Mouse (Mus musculus): ENCODE data around the gene Mapk12. TPM values are rescaled to one million over a fixed set of nuclear protein-coding genes. Genes with fewer than 3 reads are reported as not detected.

Mapk12 gene
- total RNA-seq, 1 experiment from 2014 or later = not detected

DNA sequence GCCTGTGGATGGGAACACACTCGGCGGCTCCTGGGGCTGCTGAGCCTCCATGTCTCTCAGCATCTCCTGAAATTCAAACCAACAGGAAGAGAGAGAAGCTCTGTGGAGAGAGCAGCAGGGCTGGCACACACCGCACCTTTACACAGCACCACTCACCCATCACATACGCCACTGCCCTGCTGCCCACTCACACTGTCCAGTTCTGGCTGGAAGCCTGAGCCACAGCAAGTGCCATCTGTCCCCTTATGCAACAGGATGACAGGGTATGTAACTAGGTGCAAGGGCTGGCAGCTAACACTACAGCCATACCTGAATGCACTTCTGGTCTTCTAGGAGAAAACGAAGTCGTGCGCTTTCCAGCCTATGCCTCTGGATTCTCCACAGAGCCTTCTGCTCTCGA lies 36.1 kb downstream of the Mapk12 start:
- ATAC-seq (replicated peaks; ENCODE audit: low read depth, poor library complexity, severe bottlenecking) = no peak

DNA sequence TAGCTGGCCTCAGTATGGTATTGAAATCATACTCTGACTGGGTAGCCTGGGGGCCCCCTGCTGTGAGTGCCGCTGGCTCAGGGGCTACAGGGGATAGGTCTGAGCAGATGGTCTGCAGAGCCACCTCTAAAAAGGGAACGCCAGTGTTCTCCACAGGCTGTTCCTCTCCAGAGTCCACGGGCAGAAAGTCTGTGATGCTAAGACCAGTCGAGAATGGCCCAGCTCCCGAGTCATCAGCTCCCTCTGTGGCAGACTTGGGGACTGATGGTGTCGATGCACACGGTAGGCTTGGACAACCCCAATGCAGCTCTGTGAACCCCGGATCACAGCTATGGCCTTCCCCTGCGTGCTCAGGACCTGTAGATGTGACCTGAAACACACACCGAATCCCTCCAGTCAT lies 36.6 kb downstream of the Mapk12 start:
- no peak for ATAC-seq (replicated peaks; ENCODE audit: low read depth, poor library complexity, severe bottlenecking)

DNA sequence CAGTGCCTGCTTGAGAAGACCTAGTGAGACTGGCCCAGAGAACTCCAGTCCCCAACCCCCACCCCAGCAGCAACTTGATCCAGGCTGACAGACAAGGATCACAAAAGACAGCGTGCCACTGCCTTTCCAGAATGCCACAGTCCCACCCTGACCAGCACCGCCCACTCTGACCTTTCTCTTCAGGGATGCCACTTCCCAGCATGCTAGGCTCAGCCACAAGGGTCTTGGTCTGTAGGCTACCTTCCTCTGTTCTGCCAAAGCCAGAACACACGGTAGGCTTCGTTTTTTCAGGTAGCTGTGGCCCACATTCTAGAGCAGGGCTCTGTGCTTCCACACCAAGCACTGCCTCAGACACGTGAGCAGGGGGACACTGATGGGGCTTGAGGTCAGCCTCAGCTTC lies 37.9 kb downstream of the Mapk12 start:
- ATAC-seq (replicated peaks; ENCODE audit: low read depth, poor library complexity, severe bottlenecking) = no peak

DNA sequence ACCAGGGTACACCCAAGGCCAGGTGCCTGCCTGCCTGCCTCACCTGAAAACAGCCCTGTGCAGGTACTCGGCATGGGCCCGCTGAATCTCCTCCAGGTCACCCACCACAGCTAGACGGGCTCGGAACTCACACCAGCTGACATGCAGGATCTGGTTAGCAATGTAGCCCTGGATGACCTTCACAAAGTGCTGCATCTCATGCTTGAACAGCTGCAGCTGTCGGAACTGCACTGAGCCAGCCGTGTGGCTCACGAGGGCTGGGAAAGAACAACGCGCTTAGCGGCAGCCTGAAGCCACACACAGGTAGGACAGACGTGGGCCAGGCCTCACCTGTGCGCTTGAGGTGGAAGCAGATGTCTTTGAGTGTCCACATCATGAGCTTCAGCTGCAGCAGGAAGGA lies 39.7 kb downstream of the Mapk12 start:
- no peak for ATAC-seq (replicated peaks; ENCODE audit: low read depth, poor library complexity, severe bottlenecking)

DNA sequence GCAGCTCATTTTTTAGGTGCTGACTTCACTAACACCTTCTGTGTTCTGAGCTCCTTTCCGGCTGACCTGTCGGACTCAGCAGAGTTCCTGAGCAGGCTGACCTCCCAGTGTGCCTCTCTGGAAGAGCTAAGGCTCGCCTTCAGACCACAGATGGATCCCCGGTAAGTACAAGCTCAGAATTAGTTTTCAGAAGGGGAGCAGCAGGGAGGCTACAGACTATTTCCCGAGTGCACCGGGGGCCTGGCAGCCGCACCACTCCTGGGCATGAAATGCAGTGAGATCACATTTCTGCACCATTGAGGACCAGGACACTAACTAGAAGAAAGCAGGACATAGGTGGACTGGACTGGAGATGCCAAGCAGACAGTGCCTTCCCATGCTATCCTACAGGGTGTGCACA lies 41.9 kb downstream of the Mapk12 start:
- no peak for ATAC-seq (replicated peaks; ENCODE audit: low read depth, poor library complexity, severe bottlenecking)

DNA sequence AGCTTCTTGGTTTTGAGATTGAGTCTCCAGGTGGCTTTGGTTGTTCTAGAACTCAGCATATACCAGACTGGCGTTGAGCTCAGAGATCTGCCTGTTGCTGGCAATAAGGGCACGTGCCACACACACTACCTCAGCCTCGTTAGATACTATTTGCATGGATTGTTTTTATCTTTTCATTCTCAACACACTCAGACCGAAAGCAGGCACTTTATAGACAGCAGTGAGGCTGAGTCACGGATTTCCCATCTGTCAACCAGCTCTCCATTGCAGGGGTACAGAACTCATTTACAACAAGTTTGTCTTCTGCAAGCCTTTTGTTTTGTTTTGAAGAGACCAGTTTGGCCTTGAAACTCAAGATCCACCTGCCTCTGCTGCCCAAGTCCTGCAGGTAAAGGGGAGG lies 43.1 kb downstream of the Mapk12 start:
- ATAC-seq (replicated peaks; ENCODE audit: low read depth, poor library complexity, severe bottlenecking) = no peak

DNA sequence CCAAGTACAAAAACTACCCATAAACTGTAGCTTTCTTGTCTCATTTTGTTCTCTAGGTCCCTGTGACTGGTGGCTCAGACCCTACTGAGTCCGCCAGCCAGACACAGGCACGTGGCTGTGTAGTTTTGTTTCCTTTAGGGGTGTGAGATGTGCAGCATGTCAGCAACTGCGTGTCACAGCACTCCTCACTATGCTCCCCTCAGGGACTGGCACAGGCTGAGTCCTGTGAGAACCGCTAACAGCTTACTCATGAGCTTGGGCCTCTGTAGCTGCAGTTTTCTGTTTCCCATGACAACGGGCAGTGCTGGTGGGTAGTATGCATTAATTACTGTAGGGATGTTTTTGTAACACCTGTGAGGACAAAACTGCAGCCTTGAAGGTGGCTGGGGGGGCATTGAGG lies 48.3 kb downstream of the Mapk12 start:
- no peak for ATAC-seq (replicated peaks; ENCODE audit: low read depth, poor library complexity, severe bottlenecking)

DNA sequence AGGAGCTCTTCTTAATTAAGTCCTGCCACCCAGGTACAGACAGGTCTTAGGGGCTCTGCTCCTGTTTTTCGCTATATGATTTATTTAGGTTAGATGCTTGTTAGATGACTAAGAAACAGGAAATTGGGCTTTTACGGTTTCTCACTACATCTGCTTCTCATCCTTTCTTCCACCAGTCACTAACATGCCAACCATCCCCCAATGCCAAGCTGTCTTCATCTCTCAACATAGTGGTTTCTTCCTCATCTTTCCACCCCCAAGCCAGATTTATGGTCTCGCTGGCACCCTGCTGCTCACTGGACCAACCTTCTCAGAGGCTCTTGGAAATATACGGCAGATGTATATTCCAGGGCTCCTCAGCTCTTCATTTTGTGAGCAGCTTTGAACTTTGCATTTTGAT lies 49.8 kb downstream of the Mapk12 start:
- ATAC-seq (replicated peaks; ENCODE audit: low read depth, poor library complexity, severe bottlenecking) = no peak

DNA sequence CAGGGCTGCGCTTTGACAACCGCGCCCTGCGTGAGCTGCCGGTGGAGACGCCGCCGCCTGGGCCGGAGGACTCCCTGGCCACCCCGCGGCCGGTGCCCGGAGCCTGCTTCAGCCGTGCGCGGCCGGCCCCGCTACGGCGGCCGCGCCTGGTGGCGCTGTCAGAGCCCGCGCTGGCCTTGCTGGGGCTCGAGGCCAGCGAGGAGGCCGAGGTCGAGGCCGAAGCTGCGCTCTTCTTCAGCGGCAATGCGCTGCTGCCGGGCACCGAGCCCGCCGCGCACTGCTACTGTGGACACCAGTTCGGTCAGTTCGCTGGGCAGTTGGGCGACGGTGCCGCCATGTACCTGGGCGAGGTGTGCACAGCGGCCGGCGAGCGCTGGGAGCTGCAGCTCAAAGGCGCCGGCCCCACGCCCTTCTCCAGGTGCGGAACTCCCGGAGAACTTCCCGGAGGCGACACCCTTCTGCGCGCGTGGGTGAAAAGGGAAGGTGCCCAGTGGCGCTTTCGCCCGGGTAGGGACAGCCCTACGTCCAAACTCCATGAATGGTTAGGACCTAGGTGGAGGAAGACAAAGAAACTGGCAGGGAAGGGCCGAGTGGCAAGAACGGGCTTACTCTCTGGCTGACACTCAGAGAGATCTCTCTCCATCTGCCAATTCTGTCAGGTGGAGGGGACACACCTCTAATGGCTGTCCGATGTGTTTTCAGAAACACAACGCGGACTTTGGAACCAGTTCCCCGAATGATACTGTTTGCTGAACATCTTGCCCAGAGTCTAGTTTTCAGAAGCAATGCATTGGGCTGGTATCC lies 51.1 kb downstream of the Mapk12 start:
- no peak for ATAC-seq (replicated peaks; ENCODE audit: low read depth, poor library complexity, severe bottlenecking)

DNA sequence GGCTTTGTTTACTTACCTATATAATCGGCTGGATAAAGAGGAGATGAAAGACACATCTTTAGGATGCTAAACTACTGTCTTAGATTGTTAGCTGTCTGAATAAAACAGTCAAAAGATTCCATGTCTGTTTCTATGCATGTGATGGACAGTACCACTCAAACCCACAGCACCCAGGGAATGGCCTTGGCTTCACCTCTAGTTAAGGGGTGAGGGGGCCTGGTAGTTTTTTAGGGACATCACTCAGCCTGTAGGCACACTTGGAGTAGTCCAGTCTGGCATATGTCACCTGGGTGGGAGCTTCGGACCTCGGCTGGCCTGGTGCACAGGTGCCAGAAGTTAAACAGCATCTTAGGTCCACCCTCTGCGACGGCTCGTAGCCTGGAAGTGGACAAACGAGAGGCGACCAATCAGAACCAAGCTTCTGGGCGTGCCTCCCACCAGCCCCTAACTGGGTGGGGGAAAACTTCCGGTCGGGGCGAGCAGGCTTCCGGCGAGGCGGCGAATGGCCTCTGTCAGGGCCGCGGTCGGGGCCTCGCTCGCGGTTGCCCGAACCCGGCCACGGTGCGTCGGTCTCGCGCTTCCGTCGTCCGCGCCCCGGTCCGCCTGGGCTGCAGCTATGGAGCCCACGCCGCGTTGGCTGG lies 51.8 kb downstream of the Mapk12 start, which contains the start of gene Selenoo:
Selenoo (plus strand) TSS at position 478 of the 641 bp plus-strand sequence.
- peak; percentile 95 for ATAC-seq (replicated peaks; ENCODE audit: low read depth, poor library complexity, severe bottlenecking)

DNA sequence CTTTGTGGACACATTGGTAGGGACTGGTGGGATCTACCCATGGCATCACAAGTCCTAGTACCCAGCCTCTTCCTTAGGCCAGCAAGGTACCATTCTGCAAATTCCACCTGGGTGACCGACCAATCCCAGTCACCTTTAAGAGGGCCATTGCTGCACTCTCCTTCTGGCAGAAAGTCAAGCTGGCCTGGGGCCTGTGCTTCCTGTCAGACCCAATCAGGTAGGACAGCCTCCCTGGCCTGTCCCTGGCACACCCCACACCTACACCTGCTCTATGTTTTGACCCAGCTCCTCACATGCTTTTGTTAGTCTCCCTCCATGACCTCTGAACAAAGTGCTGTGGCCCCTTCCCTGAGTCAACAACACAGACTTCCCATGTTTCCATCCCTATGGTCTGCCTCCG lies 55.7 kb downstream of the Mapk12 start:
- ATAC-seq (replicated peaks; ENCODE audit: low read depth, poor library complexity, severe bottlenecking) = no peak

DNA sequence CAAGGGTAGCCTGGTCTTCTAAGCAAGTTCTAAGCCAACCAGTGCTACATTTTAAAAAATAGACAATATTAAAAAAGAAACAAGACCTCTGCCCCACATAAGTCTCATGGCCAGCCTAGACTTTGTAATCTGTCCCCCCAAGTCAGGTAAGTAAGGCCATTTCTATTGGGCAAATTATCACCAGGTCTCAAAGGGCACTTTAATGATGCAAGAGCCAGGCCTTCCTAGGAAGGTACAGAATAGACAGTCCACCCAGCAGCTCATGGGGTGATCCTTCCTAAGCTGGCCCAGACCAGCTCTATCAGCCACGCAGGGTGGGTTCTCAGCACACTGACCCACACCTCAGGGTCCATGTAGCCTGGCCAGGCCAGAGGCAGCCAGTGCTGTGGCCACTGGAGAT lies 56.6 kb downstream of the Mapk12 start:
- ATAC-seq (replicated peaks; ENCODE audit: low read depth, poor library complexity, severe bottlenecking) = no peak

Other genes with a start within 250 kb of the Mapk12 start
- not detected in 2 replicates for gene Ttll8, start 186.3 kb downstream of the Mapk12 start, total RNA-seq (2017)
- gene Mlc1, start 161.7 kb downstream of the Mapk12 start, total RNA-seq (2017) = not detected in 2 replicates
- gene Mov10l1, start 157.8 kb downstream of the Mapk12 start, total RNA-seq (2017) = not detected in 2 replicates
- gene Panx2, start 81.0 kb downstream of the Mapk12 start, total RNA-seq (2017) = 0.37 TPM in 1 of 2 replicates, not detected in the other
- 16.5 and 20.5 TPM in 2 replicates for gene Trabd, start 65.6 kb downstream of the Mapk12 start, total RNA-seq (2017)
- gene Selenoo, start 51.6 kb downstream of the Mapk12 start, total RNA-seq (2017) = 11.2 and 14.2 TPM in 2 replicates
- 14.6 and 21.7 TPM in 2 replicates for gene Tubgcp6, start 17.6 kb downstream of the Mapk12 start, total RNA-seq (2017)
- gene Hdac10, start 12.0 kb downstream of the Mapk12 start, total RNA-seq (2017) = 15.7 and 18.0 TPM in 2 replicates
- gene Mapk11, start 8.9 kb upstream of the Mapk12 start, total RNA-seq (2017) = 0.50 and 0.73 TPM in 2 replicates
- 20.2 and 29.2 TPM in 2 replicates for gene Plxnb2, start 40.1 kb upstream of the Mapk12 start, total RNA-seq (2017)
- gene Dennd6b, start 55.8 kb upstream of the Mapk12 start, total RNA-seq (2017) = 1.6 and 2.3 TPM in 2 replicates
- gene Ppp6r2, start 70.8 kb upstream of the Mapk12 start, total RNA-seq (2017) = 15.6 and 22.7 TPM in 2 replicates
- gene Sbf1, start 174.6 kb upstream of the Mapk12 start, total RNA-seq (2017) = 43.3 and 53.7 TPM in 2 replicates
- not detected in 2 replicates for gene Adm2, start 182.0 kb upstream of the Mapk12 start, total RNA-seq (2017)
- gene Miox, start 193.7 kb upstream of the Mapk12 start, total RNA-seq (2017) = not detected in 2 replicates
- 13.9 and 14.4 TPM in 2 replicates for gene Lmf2, start 215.0 kb upstream of the Mapk12 start, total RNA-seq (2017)
- gene Ncaph2, start 215.0 kb upstream of the Mapk12 start, total RNA-seq (2017) = 81.4 and 106 TPM in 2 replicates
- gene Sco2, start 233.1 kb upstream of the Mapk12 start, total RNA-seq (2017) = 21.8 and 23.0 TPM in 2 replicates
- gene Tymp, start 236.3 kb upstream of the Mapk12 start, total RNA-seq (2017) = 0.68 and 0.78 TPM in 2 replicates
- gene Odf3b, start 238.6 kb upstream of the Mapk12 start, total RNA-seq (2017) = 2.9 and 3.0 TPM in 2 replicates
- not detected in 2 replicates for gene Klhdc7b, start 244.2 kb upstream of the Mapk12 start, total RNA-seq (2017)